8 mouse cellular contexts compared by ENCODE assay signal in the genomic region with DNA sequence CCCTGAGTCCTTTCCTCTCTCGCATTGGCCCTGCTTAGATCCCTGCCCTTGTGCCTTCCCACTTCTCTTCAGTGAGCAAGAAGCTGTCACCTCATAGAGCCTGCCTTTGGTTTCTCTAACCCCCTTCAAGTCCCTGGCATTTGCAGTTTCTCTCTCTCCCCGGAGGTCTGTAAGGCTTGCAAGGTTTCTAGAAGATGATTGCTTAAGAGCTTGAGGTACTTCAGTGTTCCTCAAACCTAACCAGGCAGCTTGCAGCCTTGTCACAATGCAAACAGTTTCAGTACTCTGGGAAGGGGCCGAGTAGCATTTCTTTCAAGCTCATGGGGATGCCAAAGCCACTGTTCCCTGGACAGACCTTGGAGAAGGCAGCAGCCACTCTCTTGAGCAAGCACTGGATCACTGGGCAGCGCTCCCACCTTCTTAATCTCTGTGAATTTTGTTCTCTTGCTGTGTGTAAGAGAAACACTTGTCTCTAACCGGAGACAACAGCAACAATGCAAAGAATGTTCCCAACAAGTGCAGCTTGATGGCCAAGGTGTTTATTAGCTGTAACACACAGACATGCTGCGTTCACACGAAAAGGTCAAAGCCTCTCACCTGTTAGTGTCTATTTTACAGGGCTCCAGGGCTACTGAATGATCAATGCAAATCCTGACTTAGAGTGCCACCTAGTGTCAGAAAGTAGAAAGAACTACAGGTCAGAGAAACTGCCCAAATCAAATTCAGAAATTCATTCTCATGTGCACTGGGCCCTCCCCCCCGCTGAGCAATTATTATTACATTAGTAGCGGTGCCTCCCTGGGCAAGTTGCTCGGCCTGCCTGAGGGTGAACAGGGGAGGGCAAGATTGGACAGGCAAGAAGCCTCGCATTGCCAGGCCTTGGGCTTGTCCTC. TPM values are rescaled to one million over a fixed set of nuclear protein-coding genes. Genes with fewer than 3 reads are reported as not detected.
DNase-seq lines count a peak whose midpoint lies in the region; ATAC-seq and TF ChIP-seq lines count a peak whose summit lies in the region.

No protein-coding gene starts in this region.

- no peak overlapping the region for H3K27ac ChIP-seq in spleen, adult 2 months (ENCODE audit: insufficient read depth, low read length)
- no peak overlapping the region for H3K27ac ChIP-seq in embryonic facial prominence, embryonic 13.5 days
- H3K27ac ChIP-seq in hindbrain, embryonic 11.5 days (ENCODE audit: low read depth, low read length): no peak overlapping the region
- H3K27ac ChIP-seq in limb, embryonic 13.5 days: no peak overlapping the region

- no peaks in the 10 kb centered on the region for H3K27me3 ChIP-seq in spleen, adult 2 months (ENCODE audit: control insufficient read depth, insufficient read depth, low read length)
- H3K27me3 ChIP-seq in embryonic facial prominence, embryonic 13.5 days: peaks cover 8% of the 10 kb centered on the region; the same call in 1 of the 2 replicates
- H3K27me3 ChIP-seq in hindbrain, embryonic 11.5 days (ENCODE audit: control insufficient read depth, insufficient read depth, low read length): no peaks in the 10 kb centered on the region
- peaks cover 24% of the 10 kb centered on the region; the same call in 1 of the 2 replicates for H3K27me3 ChIP-seq in limb, embryonic 13.5 days
- peaks cover 33% of the 10 kb centered on the region for H3K27me3 ChIP-seq in myocyte (ENCODE audit: control insufficient read depth, insufficient read depth, insufficient read length)

- peak; percentile 33; the same call in 1 of the 2 replicates for TF ChIP-seq CTCF in spleen, adult 2 months (IDR thresholded peaks at IDR 0.05; ENCODE audit: extremely low read depth, insufficient read depth, insufficient read length, insufficient replicate concordance)

- no peak for TF ChIP-seq POLR2A in spleen, adult 2 months (IDR thresholded peaks at IDR 0.05; ENCODE audit: low read depth, low read length)
- TF ChIP-seq POLR2A in myocyte (IDR thresholded peaks at IDR 0.05; ENCODE audit: insufficient read length, low read depth): no peak

- H3K9ac ChIP-seq in embryonic facial prominence, embryonic 13.5 days: 0 out of 2 replicates have a peak overlapping the region, but pooled peaks have one; percentile 32
- H3K9ac ChIP-seq in hindbrain, embryonic 11.5 days (ENCODE audit: low read depth, low read length): no peak overlapping the region
- H3K9ac ChIP-seq in limb, embryonic 13.5 days: no peak overlapping the region

- 34% methylated on average over 11 of the region's 11 CpGs for WGBS in spleen, adult 2 months
- 34% methylated on average over 11 of the region's 11 CpGs for WGBS in embryonic facial prominence, embryonic 13.5 days
- 34% methylated on average over 11 of the region's 11 CpGs for WGBS in hindbrain, embryonic 11.5 days
- 25% methylated on average over 11 of the region's 11 CpGs for WGBS in limb, embryonic 13.5 days

- H3ac ChIP-seq in myocyte (ENCODE audit: control insufficient read depth, insufficient read length): no peak overlapping the region

- peak; percentile 59 for ATAC-seq in activated CD4-positive, CD25-positive, alpha-beta regulatory T cell, adult 4 months
- no peak for ATAC-seq in embryonic facial prominence, embryonic 13.5 days (ENCODE audit: insufficient number of reproducible peaks, insufficient read depth, low FRiP score, low TSS enrichment, low read depth)
- ATAC-seq in hindbrain, embryonic 11.5 days (ENCODE audit: low FRiP score): peak; percentile 84
- ATAC-seq in limb, embryonic 13.5 days (ENCODE audit: low FRiP score, low read depth): peak; percentile 85

- no peaks in the 10 kb centered on the region for H3K4me1 ChIP-seq in spleen, adult 2 months (ENCODE audit: control insufficient read depth, insufficient read depth, insufficient read length)
- H3K4me1 ChIP-seq in embryonic facial prominence, embryonic 13.5 days: peaks cover 4% of the 10 kb centered on the region; the same call in 1 of the 2 replicates
- no peaks in the 10 kb centered on the region for H3K4me1 ChIP-seq in hindbrain, embryonic 11.5 days (replicated peaks; ENCODE audit: control insufficient read depth, insufficient read depth, low read length)
- 0 out of 2 replicates have a peak, but pooled peaks cover 2% of the 10 kb centered on the region for H3K4me1 ChIP-seq in limb, embryonic 13.5 days

- H3K4me3 ChIP-seq in spleen, adult 2 months (ENCODE audit: extremely low read depth, insufficient read depth, insufficient read length): no peak overlapping the region
- no peak overlapping the region for H3K4me3 ChIP-seq in embryonic facial prominence, embryonic 13.5 days
- no peak overlapping the region for H3K4me3 ChIP-seq in hindbrain, embryonic 11.5 days (ENCODE audit: low read depth, low read length)
- H3K4me3 ChIP-seq in limb, embryonic 13.5 days: no peak overlapping the region
- H3K4me3 ChIP-seq in myocyte: no peak overlapping the region

- no peaks in the 10 kb centered on the region for H3K9me3 ChIP-seq in embryonic facial prominence, embryonic 13.5 days
- H3K9me3 ChIP-seq in hindbrain, embryonic 11.5 days (ENCODE audit: control insufficient read depth, low read length): no peaks in the 10 kb centered on the region
- no peaks in the 10 kb centered on the region for H3K9me3 ChIP-seq in limb, embryonic 13.5 days

- no peaks in the 10 kb centered on the region for H3K36me3 ChIP-seq in spleen, adult 2 months (ENCODE audit: control insufficient read depth, insufficient read depth, low read length)
- no peaks in the 10 kb centered on the region for H3K36me3 ChIP-seq in embryonic facial prominence, embryonic 13.5 days
- H3K36me3 ChIP-seq in hindbrain, embryonic 11.5 days (ENCODE audit: control insufficient read depth, insufficient read depth, low read length): no peaks in the 10 kb centered on the region
- H3K36me3 ChIP-seq in limb, embryonic 13.5 days: no peaks in the 10 kb centered on the region
- H3K36me3 ChIP-seq in myocyte (ENCODE audit: control insufficient read depth, insufficient read depth): no peaks in the 10 kb centered on the region

- H3K79me2 ChIP-seq in myocyte (ENCODE audit: control insufficient read depth, insufficient read depth): no peaks in the 10 kb centered on the region

- peak; percentile 18 to 61 for DNase-seq in spleen, adult 2 months (ENCODE audit: low read depth in 1 of 2, low spot score in 2 of 2)
- no peak for DNase-seq in spleen, adult 18-20 months
- DNase-seq in hindbrain, embryonic 11.5 days (ENCODE audit: low spot score): peak; percentile 81
- DNase-seq in ovary, postnatal 10 days (ENCODE audit: low spot score): no peak

- H3K4me2 ChIP-seq in embryonic facial prominence, embryonic 13.5 days: peak overlapping the region; percentile 37; the same call in 1 of the 2 replicates
- H3K4me2 ChIP-seq in hindbrain, embryonic 11.5 days (replicated peaks; ENCODE audit: low read depth, low read length): no peak overlapping the region
- H3K4me2 ChIP-seq in limb, embryonic 13.5 days (replicated peaks): 0 out of 2 replicates have a peak overlapping the region, but pooled peaks have one; percentile 38
- peak overlapping the region; percentile 21 for H3K4me2 ChIP-seq in myocyte (ENCODE audit: low read depth)

RNA-seq across cellular contexts. Expression of a gene that starts 10.3 kb away (rescaled TPM):
- polyA plus RNA-seq in spleen, adult 2 months (2012; rRNA removed): 4.3 and 5.8 TPM in 2 replicates
- 10 to 100 TPM in 1 of 2 experiments, 1 to 10 TPM in 1; 7.9 to 11.1 TPM for polyA plus RNA-seq in activated CD4-positive, CD25-positive, alpha-beta regulatory T cell, adult 4 months (2017; shearing (Covaris generic))
- 27.4 and 31.6 TPM in 2 replicates for polyA plus RNA-seq in embryonic facial prominence, embryonic 13.5 days (2015; fragmentation: Nextera tagmentation; extraction: Ambion mirVana)
- 17.5 and 20.1 TPM in 2 replicates for polyA plus RNA-seq in hindbrain, embryonic 11.5 days (2014; fragmentation: Nextera tagmentation; extraction: Ambion mirVana)
- polyA plus RNA-seq in limb, embryonic 13.5 days (2015; fragmentation: Nextera tagmentation; extraction: Ambion mirVana): 29.7 and 30.4 TPM in 2 replicates
- polyA plus RNA-seq in myocyte (2012; fragmentation: generic; extraction: Trizol): 33.1 TPM

RNA-seq across cellular contexts. Expression of a gene that starts 15.1 kb away (rescaled TPM):
- not detected in 2 replicates for polyA plus RNA-seq in spleen, adult 2 months (2012; rRNA removed)
- polyA plus RNA-seq in activated CD4-positive, CD25-positive, alpha-beta regulatory T cell, adult 4 months (2017; shearing (Covaris generic)): not detected
- polyA plus RNA-seq in embryonic facial prominence, embryonic 13.5 days (2015; fragmentation: Nextera tagmentation; extraction: Ambion mirVana): not detected in 2 replicates
- polyA plus RNA-seq in hindbrain, embryonic 11.5 days (2014; fragmentation: Nextera tagmentation; extraction: Ambion mirVana): 0.17 TPM in 1 of 2 replicates, not detected in the other
- polyA plus RNA-seq in limb, embryonic 13.5 days (2015; fragmentation: Nextera tagmentation; extraction: Ambion mirVana): 0.38 TPM in 1 of 2 replicates, not detected in the other
- 0.30 TPM for polyA plus RNA-seq in myocyte (2012; fragmentation: generic; extraction: Trizol)

RNA-seq across cellular contexts. Expression of a gene that starts 22.4 kb away (rescaled TPM):
- 0.54 and 0.82 TPM in 2 replicates for polyA plus RNA-seq in spleen, adult 2 months (2012; rRNA removed)
- not detected for polyA plus RNA-seq in activated CD4-positive, CD25-positive, alpha-beta regulatory T cell, adult 4 months (2017; shearing (Covaris generic))
- polyA plus RNA-seq in embryonic facial prominence, embryonic 13.5 days (2015; fragmentation: Nextera tagmentation; extraction: Ambion mirVana): 0.10 TPM in 1 of 2 replicates, not detected in the other
- polyA plus RNA-seq in hindbrain, embryonic 11.5 days (2014; fragmentation: Nextera tagmentation; extraction: Ambion mirVana): 0.10 TPM in 1 of 2 replicates, not detected in the other
- polyA plus RNA-seq in limb, embryonic 13.5 days (2015; fragmentation: Nextera tagmentation; extraction: Ambion mirVana): 0.10 TPM in 1 of 2 replicates, not detected in the other
- polyA plus RNA-seq in myocyte (2012; fragmentation: generic; extraction: Trizol): 0.10 TPM

RNA-seq across cellular contexts. Expression of a gene that starts 33.7 kb away (rescaled TPM):
- polyA plus RNA-seq in spleen, adult 2 months (2012; rRNA removed): 0.06 and 0.35 TPM in 2 replicates
- polyA plus RNA-seq in activated CD4-positive, CD25-positive, alpha-beta regulatory T cell, adult 4 months (2017; shearing (Covaris generic)): under 1 TPM in 1 of 2 experiments, not detected in 1; 0.20 TPM
- not detected in 2 replicates for polyA plus RNA-seq in embryonic facial prominence, embryonic 13.5 days (2015; fragmentation: Nextera tagmentation; extraction: Ambion mirVana)
- polyA plus RNA-seq in hindbrain, embryonic 11.5 days (2014; fragmentation: Nextera tagmentation; extraction: Ambion mirVana): not detected in 2 replicates
- polyA plus RNA-seq in limb, embryonic 13.5 days (2015; fragmentation: Nextera tagmentation; extraction: Ambion mirVana): not detected in 2 replicates
- polyA plus RNA-seq in myocyte (2012; fragmentation: generic; extraction: Trizol): not detected

RNA-seq across cellular contexts. Expression of a gene that starts 38.9 kb away (rescaled TPM):
- 0.04 TPM in 2 replicates for polyA plus RNA-seq in spleen, adult 2 months (2012; rRNA removed)
- not detected for polyA plus RNA-seq in activated CD4-positive, CD25-positive, alpha-beta regulatory T cell, adult 4 months (2017; shearing (Covaris generic))
- not detected in 2 replicates for polyA plus RNA-seq in embryonic facial prominence, embryonic 13.5 days (2015; fragmentation: Nextera tagmentation; extraction: Ambion mirVana)
- polyA plus RNA-seq in hindbrain, embryonic 11.5 days (2014; fragmentation: Nextera tagmentation; extraction: Ambion mirVana): not detected in 2 replicates
- not detected in 2 replicates for polyA plus RNA-seq in limb, embryonic 13.5 days (2015; fragmentation: Nextera tagmentation; extraction: Ambion mirVana)
- 0.05 TPM for polyA plus RNA-seq in myocyte (2012; fragmentation: generic; extraction: Trizol)

Comparison
In these comparisons a context has a peak if more than half of its experiments do, and no peak if none do; other contexts are left out.
1. DNase-seq: peak in spleen, adult 2 months (2 of 2) and hindbrain, embryonic 11.5 days (single experiment); none in spleen, adult 18-20 months (0 of 2) and ovary, postnatal 10 days (single experiment).